Mouse (Mus musculus): ENCODE measurements around the gene Ankrd2. TPM values are rescaled to one million over a fixed set of nuclear protein-coding genes. Genes with fewer than 3 reads are reported as not detected.

Ankrd2 gene
- under 1 TPM; 0.35 to 0.61 TPM for total RNA-seq (2021)
- 0.16 and 0.27 TPM in 2 replicates for polyA plus RNA-seq (2012; rRNA removed)
- long read RNA-seq, result 0 reads

DNA sequence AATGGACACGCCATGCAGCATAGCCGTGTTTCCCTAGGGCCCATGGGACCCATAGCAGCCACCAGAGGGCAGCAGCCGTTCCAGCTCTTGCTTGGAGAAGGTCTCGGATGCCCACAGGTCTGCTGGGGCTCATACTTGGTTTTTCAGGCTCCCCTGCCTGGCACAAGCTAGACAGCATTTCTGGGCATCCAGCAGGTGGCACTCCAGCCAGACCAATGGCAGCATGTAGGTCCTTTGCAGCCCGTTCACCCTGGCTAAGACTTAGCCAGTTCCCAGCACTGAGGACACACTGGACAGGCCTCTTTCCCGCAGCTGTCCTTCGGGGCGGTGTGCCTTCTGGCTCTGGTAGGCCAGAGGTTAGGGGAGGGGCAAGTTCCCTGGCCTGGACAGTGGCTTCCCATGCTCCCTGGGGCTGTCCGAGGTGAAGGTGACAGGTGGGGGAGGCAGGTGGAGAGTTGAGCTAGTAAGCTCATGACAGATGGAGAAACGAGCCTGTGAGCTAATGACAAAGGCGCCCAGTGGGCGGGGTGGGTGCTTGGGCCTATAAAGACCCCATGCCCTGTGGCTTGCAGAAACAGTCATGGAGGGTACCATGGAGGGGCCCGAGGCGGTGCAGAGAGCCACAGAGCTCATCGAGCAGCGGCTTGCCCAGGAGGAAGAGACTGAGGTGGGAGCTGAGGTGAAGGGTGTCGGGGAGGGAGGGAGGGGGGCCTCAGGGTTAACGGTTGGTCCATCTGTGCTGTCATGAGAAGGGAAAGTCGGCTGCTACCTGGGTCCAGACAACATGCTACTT is at the start of gene Ankrd2:
Ankrd2 (plus strand) TSS at position 545 of the 793 bp plus-strand sequence.
- DNase-seq, result peak; percentile 89

DNA sequence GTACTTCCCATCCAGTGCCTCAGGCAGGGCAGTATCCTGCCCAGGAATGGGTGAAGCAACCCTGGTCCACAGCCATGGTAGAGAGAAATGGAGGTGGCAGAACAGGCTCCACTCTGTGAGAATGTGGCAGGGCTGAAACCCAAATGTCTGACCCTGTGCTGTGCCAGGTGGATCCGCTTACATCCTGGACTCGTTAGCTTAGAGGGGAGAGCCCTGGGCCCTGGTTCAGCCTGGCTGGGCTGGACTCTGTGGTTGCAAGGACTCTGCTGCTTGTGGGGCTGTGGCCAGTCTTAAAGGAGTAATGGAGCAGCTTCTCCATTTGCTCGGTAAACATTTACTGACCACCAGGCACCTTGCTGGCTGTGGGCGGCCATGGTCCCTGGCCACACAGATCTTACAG is 48.6 kb upstream of the Ankrd2 start:
- no peak for DNase-seq

DNA sequence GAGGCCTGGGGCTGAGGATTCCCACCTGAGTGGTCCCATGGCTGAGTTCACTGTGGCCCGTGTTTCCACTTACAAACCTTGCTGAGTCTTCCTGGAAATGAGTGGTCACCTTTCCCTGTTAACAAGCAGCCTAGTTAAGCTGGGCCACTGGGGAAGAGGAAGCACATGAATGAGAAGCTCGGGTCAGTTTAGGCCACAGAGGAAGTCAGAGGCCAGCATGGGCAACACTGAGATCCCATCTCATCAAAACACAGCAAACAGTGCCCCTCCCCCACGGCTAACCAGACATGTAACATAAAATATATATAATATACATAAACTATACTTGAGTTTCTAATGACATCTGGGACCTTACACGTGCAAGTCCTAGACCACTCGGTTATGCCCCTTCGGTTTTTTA is 46.0 kb upstream of the Ankrd2 start:
- DNase-seq, result no peak

DNA sequence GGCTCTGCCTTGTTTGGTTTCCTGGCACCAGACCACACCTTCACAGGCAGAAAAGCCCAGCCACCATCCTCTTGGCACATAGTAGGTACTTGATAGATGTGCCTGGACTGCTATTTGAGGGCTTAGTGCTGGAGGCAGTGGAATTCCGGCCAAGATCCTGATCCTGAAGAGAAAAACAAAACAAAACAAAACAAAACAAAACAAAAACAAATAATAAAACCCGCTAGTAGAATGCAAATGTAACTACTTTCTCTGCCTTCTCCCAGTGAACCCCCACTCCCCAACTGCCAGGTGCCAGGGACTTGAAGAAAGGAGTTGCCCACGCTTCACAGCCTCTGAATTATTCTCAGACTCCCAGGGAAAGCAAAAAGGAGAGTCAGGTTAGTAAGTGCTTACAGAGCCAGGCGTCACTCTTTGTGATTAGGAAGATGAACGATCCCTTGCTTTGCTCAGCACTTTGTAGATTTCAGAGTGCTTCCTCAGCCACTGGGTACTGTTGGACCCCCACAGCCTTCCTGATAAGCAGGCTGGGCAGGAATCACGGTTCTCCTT is 43.8 kb upstream of the Ankrd2 start:
- no peak for DNase-seq

DNA sequence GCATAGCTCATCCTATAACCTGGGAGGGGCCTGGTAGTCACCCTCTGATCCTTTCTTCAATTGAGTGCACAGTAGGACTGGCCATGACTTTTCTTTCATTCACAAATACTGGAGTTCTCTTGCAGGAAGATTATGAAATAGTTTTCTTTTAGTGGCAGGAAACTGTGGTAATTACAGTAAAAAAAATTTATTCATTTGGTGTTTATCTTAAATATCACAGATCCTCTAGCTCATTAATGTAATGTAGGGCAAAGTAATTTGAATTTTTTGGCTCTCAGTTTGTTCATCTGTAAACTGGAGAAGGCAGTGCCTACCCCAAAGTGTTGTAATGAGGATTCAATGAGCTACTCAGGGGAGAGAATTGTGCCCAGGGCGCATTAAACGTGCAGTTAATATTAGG is 42.8 kb upstream of the Ankrd2 start:
- DNase-seq, result no peak

DNA sequence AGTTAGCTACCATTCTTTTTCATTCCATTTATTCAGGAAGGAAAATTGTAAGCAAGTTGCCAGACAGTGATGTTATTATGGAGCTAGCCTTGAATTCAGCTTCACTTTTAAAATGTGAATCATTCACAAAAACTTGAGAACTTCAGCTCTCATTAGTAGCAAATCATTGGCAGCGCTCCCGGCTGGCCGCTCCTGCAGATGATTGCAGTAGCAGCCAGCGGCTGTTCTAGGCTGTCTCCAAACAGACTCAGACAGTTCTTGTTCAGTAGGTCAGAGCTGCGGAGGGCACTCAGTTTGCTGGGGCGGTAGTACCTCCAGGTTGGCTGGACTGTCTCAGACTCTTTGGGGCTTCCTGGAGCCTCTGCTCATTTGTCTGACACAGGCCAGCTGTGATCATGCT is 42.3 kb upstream of the Ankrd2 start:
- peak; percentile 89 for DNase-seq

DNA sequence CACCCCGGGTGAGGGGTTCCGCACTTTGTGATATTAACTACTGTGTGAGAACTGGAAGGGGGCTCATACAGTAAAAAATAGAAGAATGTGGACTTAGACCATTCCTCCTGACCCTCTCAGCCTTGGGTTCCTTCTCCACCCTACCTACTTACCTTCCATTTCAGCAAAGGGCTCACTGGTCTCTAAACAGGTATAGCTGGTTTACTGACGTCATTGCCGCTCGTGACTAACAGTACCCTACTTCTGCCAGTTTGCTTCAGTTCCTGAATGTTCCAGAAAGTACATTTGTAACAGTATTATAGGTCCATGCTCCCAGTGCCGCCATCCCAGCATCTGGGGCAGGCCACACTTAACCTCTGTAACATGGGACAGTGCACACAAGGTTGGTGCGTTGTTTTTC is 41.8 kb upstream of the Ankrd2 start:
- no peak for DNase-seq

DNA sequence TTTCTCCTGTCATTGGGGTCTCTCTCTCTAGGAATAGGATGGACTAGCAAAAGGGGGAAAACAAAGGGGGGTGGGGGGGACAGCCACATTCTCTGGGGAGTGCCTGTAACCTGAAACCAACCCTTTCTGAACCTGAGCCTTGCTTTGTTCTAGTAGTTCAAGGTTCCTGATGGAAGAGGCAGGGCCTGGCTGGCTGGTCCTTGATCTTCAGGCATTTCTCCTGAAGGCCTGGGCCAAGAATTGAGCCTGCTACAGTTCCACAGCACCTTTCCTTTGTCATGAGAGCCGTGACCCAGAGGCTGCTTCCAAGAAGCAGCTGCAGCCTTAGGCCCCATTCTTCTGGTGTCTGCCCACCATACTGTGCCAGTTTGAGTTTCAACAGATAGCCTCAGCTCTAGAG is 40.3 kb upstream of the Ankrd2 start:
- DNase-seq, result no peak

DNA sequence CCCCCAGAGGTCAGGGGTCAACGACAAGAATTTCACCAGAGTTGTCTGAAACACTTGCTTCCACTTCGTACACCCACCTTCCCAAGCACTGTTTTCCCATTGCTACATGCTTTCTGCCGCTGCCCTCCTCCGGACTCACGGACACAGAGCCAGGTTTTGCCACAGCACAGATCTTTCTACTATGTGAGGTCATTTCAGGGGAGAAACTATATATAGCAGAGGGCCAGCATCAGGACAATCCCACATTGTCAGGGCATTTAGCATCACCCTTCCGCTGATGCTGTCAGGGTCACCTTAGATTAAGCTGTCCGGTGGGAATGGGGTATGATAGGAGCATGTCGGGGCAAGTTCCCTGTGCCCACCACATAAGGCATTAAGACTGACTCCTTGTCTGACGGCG is 38.7 kb upstream of the Ankrd2 start:
- DNase-seq, result no peak

DNA sequence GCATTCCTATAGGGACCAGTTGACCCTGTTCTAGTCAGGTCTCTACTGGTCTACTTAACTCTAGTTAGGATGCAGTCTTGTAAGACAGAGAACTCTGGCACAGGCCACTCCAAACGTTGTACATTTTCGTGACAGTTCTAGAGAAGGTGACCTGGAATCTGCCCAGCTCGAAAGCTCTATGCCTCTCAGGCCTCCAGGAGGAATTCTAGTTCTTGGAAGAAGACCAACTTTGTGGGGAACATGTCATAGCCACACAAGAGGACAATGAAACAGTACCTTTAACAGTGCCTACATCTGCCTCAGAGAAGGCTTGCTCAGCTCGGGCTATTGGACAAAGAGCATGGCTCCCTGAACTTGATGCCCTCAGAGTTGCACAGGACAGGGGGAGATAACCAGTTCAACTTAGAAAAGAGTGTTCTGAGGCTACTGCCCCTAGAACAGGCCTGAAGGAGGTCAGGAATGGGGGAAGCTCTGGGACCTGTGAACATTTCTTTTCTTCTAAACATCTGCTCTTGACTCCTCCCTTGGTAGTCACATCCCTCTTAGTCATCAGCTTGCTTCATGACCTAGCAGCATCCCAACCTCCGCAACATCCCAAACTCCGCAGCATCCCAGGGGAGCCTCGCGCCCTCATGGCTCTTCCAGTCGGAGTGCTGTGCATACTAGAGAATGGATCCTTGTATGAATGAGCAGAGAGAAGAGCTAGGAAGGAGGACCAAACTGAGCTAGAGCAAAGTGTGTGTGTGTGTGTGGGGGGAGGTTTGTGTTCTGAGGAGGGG is 36.8 kb upstream of the Ankrd2 start:
- no peak for DNase-seq

DNA sequence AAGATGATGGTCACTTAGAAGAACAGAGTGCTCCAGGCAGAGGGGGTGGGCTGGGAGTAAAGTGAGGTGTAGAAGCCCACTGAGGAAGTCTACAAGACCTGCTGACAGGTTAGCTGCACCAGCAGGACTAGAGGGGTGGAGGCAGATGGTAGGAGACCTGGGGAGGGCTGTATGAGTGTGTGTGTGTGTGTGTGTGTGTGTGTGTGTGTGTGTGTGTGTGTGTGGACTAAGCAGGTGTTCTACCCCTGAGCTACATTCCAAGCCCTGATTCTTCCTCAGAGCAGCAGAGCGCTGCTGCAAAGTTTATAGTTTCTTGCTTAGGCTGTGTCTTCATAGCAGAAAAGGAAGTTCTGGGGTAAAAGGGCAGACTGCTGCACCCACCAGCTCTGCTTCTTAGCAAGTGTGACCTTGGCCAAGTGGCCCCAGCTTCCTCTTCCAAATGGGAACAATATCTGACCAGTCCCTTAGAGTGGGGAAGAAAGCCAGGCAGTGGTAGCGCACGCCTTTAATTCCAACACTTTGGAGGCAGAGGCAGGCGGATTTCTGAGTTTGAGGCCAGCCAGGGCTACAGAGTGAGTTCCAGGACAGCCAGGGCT is 36.0 kb upstream of the Ankrd2 start:
- peak; percentile 40 for DNase-seq

DNA sequence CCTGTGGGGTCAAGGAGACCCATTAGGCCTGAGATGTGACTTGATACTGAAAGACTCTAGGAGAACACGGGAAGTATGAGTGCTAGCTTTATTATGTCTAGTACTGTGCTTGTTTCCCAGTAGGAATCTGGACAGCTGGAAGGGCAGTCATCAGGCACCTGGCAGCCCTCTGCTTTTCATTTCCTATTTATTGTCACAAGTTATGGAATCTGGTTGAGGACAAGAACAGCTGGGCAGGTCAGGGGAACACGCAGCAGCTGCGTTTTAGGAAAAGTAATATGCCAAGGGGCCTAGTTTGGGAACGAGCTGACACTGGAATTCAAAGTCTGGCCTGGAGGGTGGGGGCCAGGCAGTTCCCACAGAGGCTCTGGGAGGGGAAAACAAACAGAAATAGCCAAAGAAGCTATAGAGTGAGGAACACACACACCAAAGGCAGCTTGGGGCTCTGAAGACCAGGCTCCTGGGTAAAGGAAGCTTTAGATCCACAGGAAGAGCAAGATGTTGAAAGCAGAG is 35.3 kb upstream of the Ankrd2 start:
- no peak for DNase-seq

DNA sequence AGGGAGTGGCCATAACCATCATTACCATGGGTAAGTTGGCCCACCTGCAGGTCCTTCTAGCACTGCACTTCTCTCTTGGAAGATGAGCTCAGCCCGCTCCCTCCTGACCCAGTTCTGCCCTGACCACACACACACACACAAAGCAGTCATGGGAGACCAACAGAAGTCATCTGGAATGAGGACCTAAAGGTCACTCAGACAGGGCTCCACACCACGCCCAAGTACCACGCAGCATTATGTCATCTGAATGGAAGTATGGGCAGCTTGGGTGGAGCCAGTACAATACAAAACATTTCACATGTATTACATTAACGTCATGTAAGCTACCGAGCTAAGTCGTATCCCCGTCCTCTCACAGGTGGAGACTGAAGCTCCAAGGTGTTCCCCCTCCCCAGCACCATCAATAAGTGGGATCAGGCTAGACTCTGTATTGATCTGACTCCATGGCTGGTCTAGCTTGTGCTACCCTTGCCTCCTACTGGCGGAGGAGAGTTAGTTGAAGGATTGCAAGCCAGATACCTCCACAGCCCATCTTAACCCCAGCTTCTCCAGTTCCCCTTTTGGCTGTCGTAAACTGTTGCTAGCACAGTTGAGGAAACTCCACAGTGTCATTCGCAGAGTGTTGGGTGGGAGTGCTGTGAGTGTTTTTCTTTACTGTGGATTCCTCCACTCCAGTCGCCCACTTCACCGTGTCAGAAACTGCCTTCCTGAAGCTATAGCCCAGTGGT is 34.4 kb upstream of the Ankrd2 start:
- no peak for DNase-seq

DNA sequence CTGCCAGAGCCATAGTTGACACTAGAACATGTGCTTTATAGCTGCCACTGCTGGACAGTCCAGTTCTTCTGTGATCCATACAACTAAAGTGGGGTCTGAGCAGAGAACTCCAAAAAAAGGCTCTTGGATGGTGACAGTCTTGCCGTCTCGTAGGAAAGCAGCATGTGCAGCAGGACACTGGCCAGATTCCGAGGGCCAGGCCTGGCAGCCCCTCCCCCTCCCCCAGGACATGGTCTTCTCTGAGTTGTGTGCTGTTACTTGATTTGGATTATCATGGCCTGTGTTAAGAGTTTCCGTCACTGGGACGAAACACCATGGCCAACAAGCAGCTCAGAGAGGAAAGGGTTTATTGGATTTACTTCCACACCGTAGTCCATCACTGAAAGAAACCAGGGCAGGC is 31.5 kb upstream of the Ankrd2 start:
- no peak for DNase-seq

DNA sequence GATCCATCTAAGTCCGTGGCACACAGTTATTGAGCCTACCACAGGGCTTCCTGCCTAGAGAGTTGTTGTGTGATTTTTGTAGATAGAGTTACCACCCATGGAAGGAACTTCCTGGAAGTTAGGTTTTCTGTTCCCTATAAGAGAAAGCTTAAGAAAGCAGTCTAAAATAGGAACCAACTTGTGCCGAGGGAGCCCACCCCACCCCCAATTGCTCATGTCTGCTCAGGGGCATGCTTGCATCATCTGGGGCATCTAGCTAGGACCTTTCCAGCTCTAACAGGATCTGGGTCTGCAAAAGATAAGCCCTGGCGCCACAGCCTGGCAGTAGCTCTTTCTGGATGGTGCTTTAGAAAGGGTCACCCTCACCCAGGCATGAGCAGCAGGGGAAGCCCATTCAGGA is 30.2 kb upstream of the Ankrd2 start:
- DNase-seq, result no peak

DNA sequence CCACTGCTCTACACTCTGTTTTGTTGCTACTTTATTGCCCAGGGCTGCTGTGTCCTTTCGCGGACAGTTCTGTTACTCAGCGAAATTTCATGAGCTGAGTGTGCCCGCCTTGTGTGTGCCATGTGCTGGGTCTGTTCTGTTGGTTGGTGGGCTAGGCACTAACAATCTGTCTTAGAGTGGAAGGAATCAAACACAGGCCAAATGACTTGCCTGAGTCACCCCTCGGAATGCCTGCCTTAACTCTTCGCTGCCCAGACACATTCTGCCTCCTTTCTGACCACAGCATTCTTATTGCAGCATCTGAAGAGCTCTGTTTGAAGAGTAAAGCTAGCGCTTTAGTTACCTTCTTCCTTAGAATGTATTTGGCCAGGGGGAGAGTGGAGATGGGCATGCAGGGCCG is 29.2 kb upstream of the Ankrd2 start:
- DNase-seq, result no peak

DNA sequence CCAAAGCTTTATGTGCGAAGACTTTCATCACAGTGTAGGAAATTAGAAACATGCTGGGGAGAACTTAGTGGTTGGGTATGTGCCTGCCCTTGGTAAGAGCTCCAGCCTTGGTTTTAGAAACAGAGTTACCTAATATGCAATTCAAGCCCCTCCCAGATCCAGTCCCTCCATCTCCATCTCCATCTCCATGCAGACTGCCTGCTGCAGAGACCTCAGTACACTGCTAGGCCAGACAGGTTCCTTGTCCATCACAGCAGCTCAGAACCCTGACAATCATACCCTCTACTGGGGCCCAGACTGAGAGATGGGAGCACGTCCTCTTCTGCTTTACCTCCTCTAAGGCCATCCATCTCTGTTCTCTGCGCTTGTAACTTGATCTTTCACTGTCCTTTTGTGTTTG is 27.2 kb upstream of the Ankrd2 start:
- peak; percentile 45 for DNase-seq

DNA sequence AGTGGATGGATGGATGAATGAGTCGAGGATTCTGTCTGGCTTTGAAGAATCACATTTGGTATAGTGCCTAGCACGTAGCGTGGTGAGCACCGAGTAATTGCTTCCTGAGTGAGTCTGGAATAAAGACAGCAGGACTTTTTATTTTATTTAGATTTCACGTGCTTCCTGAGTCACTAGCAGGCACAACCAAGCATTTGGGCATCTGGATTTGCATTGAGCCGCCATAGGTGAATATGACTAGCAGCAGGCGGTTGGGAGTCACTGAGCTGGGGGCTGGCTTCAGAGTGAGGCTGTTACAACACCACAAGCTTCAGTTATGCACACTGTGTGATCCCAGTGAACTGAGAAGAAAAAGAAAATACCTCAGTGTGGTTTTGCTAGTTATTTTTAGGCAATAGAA is 26.7 kb upstream of the Ankrd2 start:
- no peak for DNase-seq

DNA sequence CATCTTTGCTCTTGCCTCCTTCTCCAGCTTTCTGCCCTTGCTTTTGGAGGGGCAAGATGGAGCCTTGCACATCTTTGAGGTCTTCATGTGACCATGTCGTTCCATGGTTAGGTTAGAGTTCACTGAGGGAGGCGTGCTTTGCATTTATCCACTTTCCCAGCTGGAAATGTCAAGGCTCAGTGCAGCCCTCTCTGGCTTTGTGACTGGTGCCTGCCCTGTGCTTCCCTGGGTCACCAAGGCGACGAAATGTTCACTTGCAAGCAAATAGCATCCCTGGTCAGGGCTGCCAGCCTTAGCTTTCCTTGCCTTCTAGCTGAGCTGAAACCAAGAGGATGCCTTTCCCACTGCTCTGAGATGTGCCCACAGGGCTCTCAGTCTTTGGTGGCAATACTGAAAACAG is 25.4 kb upstream of the Ankrd2 start:
- DNase-seq, result peak; percentile 75

DNA sequence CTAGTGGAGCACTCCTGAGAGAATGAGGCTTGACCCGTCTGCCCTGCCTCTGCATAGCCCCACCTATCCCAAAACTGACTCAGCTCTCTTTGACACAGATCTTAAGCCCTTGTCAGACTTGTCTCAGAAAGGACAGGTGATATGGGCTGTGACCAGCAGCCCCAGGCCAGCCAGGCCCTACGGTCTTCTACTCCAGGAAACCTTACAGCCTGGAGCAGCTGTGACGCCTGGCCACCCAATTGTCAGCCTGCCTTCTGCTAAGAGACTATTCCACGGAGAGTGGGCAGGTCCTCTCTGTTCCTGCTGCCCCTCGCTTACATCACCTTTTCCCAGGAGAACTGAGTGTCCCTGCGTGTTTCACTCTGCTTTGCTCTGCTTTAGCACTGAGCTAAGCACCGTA is 24.7 kb upstream of the Ankrd2 start:
- DNase-seq, result no peak

DNA sequence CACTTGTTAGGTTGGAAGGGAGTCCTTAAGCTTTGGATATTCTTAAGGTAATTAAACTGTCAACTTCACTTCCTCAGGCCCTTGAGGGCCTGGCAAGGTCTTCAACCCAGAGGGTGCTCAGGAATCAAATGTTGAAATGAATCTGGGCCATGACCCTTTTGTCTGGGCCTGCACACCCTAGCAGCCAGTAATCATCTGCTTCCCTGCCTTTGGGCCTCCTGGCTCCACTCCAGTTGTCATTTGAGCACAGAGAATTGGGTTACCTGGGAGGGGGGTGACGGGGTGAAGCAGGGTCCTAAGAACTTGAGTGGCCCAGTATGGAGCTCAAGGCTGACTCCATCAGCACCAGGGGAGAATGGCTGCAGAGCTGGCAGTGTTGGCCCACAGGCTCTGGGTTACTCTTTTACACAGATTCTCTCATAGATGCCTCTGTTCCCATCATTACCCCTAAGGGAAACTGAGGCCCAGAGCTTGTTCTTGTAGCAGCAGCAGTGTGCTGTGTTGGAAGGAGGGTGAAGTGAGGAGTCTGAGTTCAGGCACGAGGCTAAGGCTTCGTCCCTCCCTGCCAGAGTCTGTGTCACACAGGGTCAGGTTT is 21.5 kb upstream of the Ankrd2 start:
- no peak for DNase-seq

DNA sequence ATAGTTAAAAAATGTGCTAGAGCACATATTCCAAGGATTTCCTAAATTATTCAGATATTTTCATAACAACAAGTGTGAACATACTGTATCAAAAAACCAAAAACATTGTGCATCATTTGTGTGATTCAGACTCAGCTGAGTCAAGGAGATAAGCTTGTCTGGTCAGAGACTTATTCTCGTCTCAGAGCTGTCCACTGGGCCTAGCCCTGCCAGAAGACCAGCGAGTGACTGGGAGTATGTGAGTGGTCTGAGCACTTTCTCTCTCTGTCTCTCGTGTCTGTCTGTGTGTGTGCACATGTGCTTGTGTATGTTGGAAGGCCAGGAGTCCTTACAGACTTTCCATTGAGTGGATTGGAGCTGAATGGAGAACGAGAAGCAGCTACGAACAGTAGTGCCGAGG is 20.8 kb upstream of the Ankrd2 start:
- no peak for DNase-seq
